ENCODE assay signal across 7 mouse cellular contexts in the genomic region with DNA sequence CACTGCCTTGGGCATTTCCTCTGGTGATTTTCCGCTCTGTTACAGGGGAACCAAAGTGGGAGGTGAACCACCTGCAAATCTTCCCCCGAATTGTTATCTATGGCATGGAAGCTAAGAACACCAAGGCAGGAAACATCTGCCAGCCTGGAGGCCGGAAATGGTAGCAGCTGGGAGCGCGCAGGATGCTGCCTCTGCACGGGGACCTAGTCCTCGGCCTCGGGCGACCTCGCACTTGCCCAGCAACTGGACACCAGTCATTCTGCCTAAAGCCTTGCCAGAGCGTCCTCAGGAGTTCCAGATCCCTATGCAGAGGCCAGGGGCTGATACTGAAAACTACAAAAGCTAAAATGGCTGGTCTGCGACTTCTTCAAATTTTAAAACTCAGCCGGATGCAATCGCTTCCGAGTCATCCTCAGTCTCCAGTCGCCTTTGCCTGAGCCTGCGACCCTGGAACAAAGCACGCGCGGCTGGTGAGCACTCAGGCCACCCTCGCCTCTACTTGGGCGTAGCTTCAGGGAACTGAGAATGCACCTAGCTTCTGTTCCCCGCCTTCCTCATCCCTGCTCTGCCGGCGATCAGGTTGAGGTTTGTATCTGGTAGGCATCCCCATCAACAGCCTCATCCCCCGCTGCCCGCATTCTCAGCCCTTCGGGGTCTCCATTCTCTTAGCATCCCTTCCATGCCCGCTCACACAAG. TPM values are rescaled to one million over a fixed set of nuclear protein-coding genes. Genes with fewer than 3 reads are reported as not detected.
DNase-seq lines count a peak whose midpoint lies in the region; ATAC-seq and TF ChIP-seq lines count a peak whose summit lies in the region.

No protein-coding gene starts in this region.

- WGBS in heart, embryonic 13.5 days = 3% methylated on average over 29 of the region's 29 CpGs
- 2% methylated on average over 29 of the region's 29 CpGs for WGBS in midbrain, embryonic 13.5 days

- H3K27me3 ChIP-seq in heart, embryonic 13.5 days (replicated peaks) = peaks cover 36% of the 10 kb centered on the region
- H3K27me3 ChIP-seq in midbrain, embryonic 13.5 days = no peaks in the 10 kb centered on the region

- TF ChIP-seq POLR2A in cortical plate, adult 2 months (IDR thresholded peaks at IDR 0.05; ENCODE audit: extremely low read depth, insufficient read depth, low read length) = peak; percentile 53

- peak; percentile 12 to 56 for DNase-seq in spleen, postnatal 4 days (ENCODE audit: low spot score in 2 of 2)
- DNase-seq in spleen, postnatal 14 days (ENCODE audit: low spot score in 2 of 2) = no peak
- DNase-seq in layer of hippocampus, postnatal 14 days (ENCODE audit: low spot score in 2 of 2) = peak; percentile 53 to 65
- DNase-seq in thymus, adult 18-20 months = peak; percentile 33 to 39

- H3K4me3 ChIP-seq in cortical plate, adult 2 months (ENCODE audit: insufficient read depth, low read length) = peak overlapping the region; percentile 95
- H3K4me3 ChIP-seq in heart, embryonic 13.5 days = peak overlapping the region; percentile 47
- peak overlapping the region; percentile 77 for H3K4me3 ChIP-seq in midbrain, embryonic 13.5 days (replicated peaks)

- H3K27ac ChIP-seq in cortical plate, adult 2 months (ENCODE audit: insufficient read depth, low read length) = peak overlapping the region; percentile 85
- H3K27ac ChIP-seq in heart, embryonic 13.5 days (replicated peaks) = no peak overlapping the region
- peak overlapping the region; percentile 94 for H3K27ac ChIP-seq in midbrain, embryonic 13.5 days

- no peaks in the 10 kb centered on the region for H3K36me3 ChIP-seq in heart, embryonic 13.5 days
- H3K36me3 ChIP-seq in midbrain, embryonic 13.5 days = no peaks in the 10 kb centered on the region

- no peaks in the 10 kb centered on the region for H3K4me1 ChIP-seq in cortical plate, adult 2 months (ENCODE audit: control insufficient read depth, insufficient read depth, low read length)
- peaks cover 17% of the 10 kb centered on the region for H3K4me1 ChIP-seq in heart, embryonic 13.5 days
- peaks cover 31% of the 10 kb centered on the region for H3K4me1 ChIP-seq in midbrain, embryonic 13.5 days (replicated peaks)

- no peak overlapping the region for H3K9ac ChIP-seq in heart, embryonic 13.5 days
- H3K9ac ChIP-seq in midbrain, embryonic 13.5 days (replicated peaks) = peak overlapping the region; percentile 85

- TF ChIP-seq CTCF in cortical plate, adult 2 months (IDR thresholded peaks at IDR 0.05; ENCODE audit: extremely low read depth, insufficient read depth, low read length) = no peak

- no peaks in the 10 kb centered on the region for H3K9me3 ChIP-seq in heart, embryonic 13.5 days
- H3K9me3 ChIP-seq in midbrain, embryonic 13.5 days = no peaks in the 10 kb centered on the region

- peak overlapping the region; percentile 74 for H3K4me2 ChIP-seq in heart, embryonic 13.5 days
- H3K4me2 ChIP-seq in midbrain, embryonic 13.5 days (replicated peaks) = peak overlapping the region; percentile 77

- ATAC-seq in heart, embryonic 13.5 days (ENCODE audit: extremely low read depth, insufficient number of reproducible peaks, low FRiP score, low TSS enrichment) = no peak
- peak; percentile 28 for ATAC-seq in midbrain, embryonic 13.5 days

RNA-seq across cellular contexts. Expression of a gene that starts 2.2 kb away (rescaled TPM):
- polyA plus RNA-seq in cortical plate, adult 2 months (2012; rRNA removed) = 232 and 271 TPM in 2 replicates
- 0.59 and 1.6 TPM in 2 replicates for polyA plus RNA-seq in heart, embryonic 13.5 days (2015; fragmentation: Nextera tagmentation; extraction: Ambion mirVana)
- 100 to 1,000 TPM; 547 to 604 TPM for total RNA-seq in layer of hippocampus, postnatal 14 days (2021)
- 120 and 128 TPM in 2 replicates for polyA plus RNA-seq in midbrain, embryonic 13.5 days (2015; fragmentation: Nextera tagmentation; extraction: Ambion mirVana)

Comparison
In these comparisons a context has a peak if more than half of its experiments do, and no peak if none do; other contexts are left out.
1. DNase-seq: peak in spleen, postnatal 4 days (2 of 2), layer of hippocampus, postnatal 14 days (2 of 2) and thymus, adult 18-20 months (2 of 2); none in spleen, postnatal 14 days (0 of 2).
2. RNA of a gene that starts 2.2 kb away (polyA plus RNA-seq): 232 to 271 TPM in cortical plate, adult 2 months and 120 to 128 TPM in midbrain, embryonic 13.5 days; 0.59 to 1.6 TPM in heart, embryonic 13.5 days; every median in the first group is over 10 times any median in the second.
3. Peak in every context shown above with its lines, with median percentiles within 50 percentile points of each other: H3K4me3 ChIP-seq.